Mouse (Mus musculus): ENCODE results near the gene Tcte2.
"Not testable (repeated sequence)": the region's sequence is repeated elsewhere in the genome, so short reads cannot be mapped to it uniquely, and the experiment has no call there.

Gene Tcte2

DNA sequence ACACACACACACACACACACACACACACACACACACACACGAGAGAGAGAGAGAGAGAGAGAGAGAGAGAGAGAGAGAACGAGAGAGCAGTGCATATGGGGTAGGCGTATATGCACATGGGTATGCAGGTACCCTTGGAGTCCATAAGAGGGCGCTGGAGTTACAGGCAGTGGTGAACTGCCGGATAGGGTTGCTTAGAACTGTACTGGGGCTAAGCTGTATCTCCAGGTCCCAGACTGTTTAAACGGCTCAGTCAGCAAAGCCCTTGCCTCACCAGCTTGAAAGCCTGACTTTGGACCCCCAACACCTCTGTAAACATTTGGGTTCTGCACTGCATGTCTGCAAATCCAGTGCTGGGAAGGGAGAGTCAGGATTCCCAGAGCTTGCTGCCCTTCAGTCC lies 79.9 kb downstream of the Tcte2 start:
- DNase-seq, result no peak

DNA sequence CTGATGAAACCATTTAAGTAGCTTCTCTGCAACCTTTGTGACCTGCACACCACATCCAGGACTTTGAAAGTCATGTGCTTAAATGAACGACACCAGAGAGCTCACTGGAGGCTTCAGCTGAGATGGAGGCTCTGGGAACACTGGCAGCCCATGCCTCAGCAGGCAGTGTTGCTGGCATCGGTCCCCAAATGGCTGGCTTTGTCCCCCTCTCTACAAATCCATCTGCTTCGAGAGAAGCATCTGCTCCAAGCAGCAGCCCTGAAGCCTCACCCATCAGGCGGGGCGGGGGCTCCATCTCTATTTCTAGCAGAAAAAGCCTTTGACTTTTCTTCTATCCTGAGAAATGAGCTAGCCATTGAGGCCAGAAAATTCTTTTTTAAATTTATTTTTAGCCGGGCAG lies 80.5 kb downstream of the Tcte2 start:
- no peak for DNase-seq

DNA sequence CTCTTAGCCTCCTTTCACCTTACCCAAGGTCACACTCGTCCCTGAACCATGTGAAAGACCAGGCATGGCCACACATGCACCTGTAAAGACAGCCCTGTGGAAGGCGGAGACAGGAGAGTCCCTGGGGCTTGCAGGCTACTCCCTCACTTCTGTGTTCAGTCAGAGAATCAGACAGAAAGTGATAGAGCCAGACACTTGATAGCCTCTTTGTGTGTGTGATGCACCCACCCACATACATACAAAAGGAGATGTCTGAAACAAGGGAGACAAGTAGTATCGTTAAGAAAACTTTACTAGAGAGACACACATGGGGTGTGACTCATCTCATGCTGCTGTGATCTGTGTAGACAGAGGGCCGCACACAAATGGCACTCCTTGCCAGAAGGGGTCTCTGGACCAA lies 81.3 kb downstream of the Tcte2 start:
- no peak for DNase-seq

DNA sequence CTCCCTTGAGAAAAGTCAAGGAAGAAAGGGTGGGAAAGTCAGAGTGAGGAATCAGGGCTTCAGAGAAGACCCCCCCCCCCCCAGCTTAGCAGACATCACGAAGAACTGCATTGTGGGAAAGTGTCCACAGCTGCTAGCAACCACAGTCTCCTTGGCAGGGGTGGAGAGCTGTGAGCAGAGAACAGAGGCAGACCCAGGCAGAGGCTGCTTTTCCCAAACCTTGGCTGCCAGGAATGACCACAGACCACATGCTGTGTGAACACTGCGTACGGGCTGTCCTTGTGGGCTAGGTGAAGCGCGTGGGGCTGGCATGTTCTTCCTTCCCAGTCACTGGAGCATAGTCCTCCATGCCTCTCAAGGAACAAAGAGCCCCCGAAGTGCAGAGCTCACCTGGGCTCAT lies 81.9 kb downstream of the Tcte2 start:
- DNase-seq, result no peak

DNA sequence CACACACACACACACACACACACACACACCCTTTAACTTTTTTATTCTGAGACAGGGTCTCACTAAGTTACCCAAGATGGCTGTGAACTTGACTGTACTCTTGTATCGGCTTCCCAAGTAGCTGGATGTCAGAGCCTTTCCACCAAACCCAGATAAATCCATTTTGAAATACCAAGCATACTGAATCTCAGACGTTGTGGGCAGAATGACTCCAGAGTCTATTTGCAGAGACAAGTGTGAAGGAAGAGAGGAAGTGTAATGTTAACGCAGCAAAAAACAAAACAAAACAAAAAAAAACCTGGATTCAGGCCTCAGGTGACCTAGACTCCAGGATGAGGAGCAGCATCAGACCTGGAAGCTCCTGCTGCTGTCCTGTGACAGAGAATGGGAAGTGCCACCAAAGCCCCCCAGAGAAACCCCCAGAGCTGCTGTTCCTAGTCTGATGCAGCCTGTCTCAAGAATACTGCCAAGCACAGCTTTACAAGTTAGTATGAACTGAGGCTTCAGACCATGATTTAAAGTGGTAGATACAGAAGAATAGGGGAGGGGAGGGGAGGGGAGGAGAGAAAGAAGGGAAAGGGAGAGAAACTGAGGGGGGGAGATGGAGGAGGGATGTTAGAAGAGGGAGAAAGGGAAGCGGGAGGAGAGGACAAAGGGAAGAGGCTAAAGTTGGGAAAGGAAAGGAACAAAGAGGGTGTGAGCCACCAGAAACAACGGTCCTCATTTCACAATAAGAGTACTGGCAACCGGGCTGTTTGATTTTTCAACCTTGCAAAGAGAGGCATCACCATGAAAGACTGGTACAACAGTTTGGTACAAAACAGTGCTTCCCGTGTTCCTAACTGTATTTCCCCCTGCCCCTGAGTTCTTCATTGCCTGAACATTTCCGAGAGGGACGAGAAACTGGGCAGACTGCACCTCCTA lies 84.1 kb downstream of the Tcte2 start:
- DNase-seq, result no peak

DNA sequence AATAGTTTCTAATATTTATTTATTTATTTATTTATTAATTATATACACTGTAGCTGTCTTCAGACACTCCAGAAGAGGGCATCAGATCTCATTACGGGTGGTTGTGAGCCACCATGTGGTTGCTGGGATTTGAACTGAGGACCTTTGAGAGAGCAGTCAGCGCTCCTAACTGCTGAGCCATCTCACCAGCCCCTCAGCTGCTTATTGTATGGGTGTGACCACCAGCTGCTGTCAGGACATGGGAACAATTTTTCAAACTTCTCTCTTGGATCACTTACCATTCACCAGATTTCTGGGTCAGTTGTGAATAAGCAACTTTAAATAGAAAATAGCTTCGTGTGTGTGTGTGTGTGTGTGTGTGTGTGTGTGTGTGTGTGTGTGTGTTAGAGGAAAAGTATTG lies 85.5 kb downstream of the Tcte2 start:
- DNase-seq, result not testable (repeated sequence)

DNA sequence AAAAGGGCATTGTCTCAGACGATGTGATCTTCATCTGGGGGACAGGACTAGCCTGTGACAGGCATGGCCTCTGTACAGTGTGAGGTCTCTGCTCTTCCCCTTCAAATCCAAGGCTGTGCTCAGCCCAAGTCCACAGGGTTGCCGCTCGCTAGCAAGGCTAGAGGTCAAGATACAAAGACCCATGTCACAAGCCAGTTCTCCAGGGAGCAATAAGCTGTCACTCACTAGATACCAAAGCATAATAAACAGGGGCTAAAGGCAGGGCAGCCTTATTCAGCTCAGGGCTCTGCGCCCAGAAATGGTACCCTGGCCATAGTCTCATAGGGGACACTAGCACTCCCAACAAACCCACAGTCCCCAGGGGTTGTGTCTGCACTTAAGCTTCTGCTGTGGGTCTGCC lies 86.0 kb downstream of the Tcte2 start:
- DNase-seq, result no peak

DNA sequence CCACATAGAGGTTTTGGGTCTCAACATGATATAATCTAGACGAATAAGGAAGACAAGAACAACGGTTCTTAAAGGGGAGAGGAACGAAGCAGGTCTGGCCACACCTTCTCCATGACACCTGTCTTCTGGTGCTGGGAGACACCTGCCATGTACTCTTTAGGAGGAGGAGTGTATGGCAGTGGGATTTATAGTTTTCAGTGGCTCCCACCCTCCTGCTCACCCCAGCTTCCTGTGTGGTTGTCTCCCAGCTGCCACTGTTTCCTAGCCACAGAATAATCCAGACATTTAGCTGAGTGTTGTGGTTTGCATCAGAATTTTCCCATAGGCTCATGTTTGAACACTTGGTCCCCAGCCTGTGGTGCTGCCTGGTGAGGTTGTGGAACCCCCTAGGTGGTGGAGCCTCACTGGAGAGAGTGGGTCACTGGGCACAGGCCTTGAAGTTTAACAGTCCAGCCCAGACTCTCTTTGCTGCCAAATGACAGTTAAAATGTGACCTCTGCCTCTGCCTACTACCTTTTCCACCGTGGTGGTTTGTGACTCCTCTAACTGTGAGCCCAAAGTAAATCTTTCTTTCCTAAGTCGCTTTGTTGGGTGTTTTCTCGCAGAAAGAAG lies 86.8 kb downstream of the Tcte2 start:
- DNase-seq, result no peak

DNA sequence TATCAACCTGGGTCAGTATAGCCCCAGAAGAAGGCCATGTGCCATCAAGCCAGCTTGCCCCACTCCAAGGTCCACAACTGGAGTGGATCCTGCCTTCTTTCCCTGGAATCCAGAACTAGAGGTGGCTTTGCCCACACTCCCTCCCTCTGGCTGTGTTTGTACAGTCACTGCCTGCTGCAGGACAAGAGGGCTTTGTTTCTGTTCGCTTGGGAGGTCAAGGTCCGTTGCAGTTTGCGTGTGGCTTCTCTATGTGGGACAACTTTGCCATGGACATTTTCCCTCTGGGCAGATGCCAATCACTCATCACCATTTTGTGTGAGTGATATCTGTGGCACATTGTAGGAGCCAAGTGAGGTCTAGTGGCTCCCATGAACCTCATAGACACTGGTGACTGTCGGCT lies 89.9 kb downstream of the Tcte2 start:
- DNase-seq, result no peak

DNA sequence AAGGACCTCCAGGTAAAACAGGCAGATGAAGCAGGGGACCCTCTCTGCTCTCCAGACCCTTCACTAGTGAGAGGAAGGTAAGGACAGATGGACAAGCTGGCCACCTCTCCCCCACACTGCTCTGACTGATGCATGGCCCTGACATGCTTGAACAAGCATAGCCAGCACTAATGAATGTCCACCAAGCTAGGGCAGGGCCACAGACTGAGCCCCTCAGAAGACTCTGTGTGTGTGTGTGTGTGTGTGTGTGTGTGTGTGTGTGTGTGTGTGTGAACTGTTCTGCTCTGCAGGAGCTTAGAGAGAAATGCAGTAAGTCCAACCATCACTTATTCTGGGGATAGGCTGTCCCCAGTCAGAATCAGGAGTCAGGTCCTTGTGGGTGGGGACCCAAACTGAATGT lies 91.4 kb downstream of the Tcte2 start:
- DNase-seq, result no peak

DNA sequence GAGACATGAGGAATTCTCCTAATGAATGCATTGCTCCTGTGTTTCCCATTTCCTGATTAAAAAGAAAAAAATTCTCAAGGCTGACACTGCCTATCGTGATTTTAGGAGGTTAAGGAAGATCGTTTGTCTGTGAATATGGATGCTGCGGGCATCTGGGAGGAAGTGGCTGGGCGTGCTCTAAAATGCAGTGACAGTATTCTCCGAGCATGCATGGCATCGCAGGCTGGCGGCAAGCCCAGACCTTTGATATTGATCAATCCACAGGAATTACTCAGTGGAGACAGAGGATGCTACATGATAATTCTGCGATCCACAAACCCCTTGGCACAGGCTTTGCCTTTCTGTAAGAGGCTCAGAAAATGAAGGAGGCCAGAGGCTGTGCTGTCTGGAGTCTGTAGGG lies 92.4 kb downstream of the Tcte2 start:
- peak; percentile 91 for DNase-seq

DNA sequence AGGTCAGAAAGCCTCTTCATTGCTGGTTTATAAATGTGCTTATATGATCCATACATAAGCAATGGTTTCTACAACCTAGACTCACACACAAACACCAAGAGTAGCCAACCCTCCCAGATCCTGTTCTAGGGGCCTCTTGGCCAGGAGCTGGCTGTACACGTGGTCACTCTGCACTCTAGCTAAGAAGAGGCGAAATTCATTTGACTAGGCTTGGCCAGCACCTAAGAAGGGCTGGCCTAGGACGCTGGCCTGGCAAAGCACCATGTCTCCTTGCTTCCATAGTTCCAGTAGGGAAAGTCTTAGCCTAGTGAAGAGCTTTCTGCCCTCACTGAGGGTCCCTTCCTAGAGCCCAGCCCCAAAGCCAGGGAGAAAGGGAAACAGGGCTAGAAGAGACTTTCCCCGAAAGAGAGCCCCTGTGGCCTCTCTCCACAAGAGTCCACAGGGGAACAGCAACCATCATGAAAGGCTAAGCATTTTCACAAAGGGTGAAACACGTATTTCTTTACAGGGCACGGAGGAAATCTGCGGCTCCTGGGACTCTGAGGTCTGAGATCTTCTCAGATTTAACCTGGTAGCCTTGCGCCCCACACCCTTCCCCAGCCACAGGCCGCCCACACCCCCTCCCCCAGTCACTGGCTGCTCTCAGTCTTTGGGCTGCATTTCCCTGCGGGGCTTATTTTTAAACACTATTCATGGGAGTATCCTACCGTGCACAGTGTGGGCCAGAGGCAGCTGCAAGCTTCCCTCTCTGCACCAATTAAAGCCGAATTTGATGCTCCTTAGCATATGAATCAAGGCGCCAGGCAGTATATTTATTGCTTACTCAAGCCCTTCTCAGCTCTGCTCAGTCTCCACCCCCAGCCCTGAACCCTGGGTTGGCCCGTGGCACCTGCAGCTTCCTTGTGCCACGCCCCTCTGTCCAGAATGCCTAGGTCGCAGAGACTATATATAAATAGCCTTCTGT lies 93.3 kb downstream of the Tcte2 start:
- no peak for DNase-seq

DNA sequence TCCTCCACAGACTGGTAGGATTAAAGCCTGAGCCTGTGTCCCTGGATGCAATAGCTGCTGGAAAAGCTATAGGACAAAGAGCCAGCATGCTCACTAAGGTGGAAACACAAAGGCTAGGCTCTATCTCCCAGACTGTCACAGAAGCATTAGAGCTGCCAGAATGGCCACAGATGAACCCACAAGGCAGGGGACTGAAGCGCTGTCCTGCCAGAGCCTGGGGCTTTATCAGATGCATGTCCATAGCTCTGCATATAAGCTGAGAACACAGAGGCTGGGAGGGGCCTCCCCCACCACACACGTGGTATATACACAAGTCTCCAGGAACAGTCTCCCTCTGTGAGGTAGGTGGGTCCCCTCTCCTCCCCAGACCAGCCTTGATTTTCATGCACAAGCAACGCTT lies 94.6 kb downstream of the Tcte2 start:
- DNase-seq, result no peak

DNA sequence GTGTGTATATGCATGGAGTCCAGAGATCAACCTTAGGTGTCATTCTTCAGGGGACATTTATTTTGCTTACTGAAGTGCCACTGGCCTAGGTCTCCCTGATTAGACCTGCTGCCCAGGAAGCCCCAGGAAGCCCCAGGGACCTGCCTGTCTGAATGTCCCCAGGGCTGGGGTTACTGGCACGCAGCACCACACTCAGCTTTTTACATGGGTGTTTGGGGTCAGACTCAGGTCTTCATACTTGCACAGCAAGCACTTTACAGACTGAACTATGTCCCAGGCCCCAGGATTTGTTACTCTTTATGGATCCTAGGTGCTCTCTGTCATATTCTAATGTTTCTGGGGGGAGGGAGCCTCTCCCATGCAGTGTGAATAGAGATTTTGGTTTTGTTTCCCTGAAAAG lies 95.9 kb downstream of the Tcte2 start:
- DNase-seq, result no peak

DNA sequence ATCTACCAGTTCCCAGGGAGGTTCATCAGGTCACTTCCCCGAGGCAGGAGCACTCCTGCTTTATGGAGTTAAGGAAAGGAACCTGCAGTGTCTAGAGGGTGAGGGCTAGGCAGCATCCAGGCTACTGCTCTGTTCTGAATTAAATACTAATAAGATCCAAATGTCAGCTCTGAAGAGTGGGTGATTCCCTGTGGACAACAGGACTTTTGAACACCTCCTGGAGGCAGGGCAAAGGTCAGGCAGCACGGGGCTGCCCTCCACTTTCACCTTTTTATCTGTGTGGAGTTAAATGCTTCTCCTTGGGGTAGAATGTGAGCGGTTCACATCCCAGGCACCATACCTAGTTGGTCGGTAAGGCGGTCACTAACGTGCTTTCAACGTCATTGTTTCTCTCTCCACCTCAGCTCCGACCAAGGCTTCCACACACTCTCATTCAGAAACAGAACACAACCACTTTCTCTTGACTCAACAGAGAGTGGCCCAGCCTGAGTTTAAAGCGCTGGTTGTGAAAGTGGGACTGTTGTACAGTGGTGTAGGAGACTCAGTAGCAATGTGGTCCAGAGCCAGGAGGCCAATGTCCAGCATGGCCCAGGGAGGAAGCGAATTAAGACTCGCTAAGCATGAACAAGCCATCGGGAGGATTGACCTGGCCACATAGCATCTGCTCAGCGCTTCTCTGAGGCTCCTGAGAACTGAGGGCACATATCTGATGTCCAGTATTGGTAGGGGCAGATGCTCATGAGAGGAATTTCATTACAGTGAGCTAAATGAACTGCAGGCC lies 98.0 kb downstream of the Tcte2 start:
- DNase-seq, result no peak
